Mouse (Mus musculus) hindbrain, embryonic 12.5 days (tissue): Measurements from ENCODE around the gene Smyd3. TPM values are rescaled to one million over a fixed set of nuclear protein-coding genes. Genes with fewer than 3 reads are reported as not detected.
A peak's percentile ranks its signal among the peaks of the same experiment; 100 is the strongest.

ENCODE experiments used
- ATAC-seq: fragments of 200-750 bp; cut with Nextera tagmentation; 2 replicates; pipeline ENCODE4 v1.8.0; 2017; ENCODE audit warnings: moderate TSS enrichment; ENCODE audit not compliant: low FRiP score
- H3K27ac ChIP-seq: fragments of 300-500 bp; sonication (generic); 2 replicates; pipeline ENCODE4 v1.5.1; 2016; ENCODE audit warnings: mild to moderate bottlenecking
- H3K27me3 ChIP-seq: fragments of 300-500 bp; sonication (generic); 2 replicates; pipeline ENCODE4 v1.6.1; 2016; ENCODE audit warnings: mild to moderate bottlenecking
- H3K36me3 ChIP-seq: fragments of 300-500 bp; sonication (generic); 2 replicates; pipeline ENCODE4 v1.6.1; 2016; ENCODE audit warnings: mild to moderate bottlenecking
- H3K4me1 ChIP-seq: fragments of 300-500 bp; sonication (generic); 2 replicates; pipeline ENCODE4 v1.6.1; 2016
- H3K4me2 ChIP-seq: fragments of 300-500 bp; sonication (generic); replicated peaks from 2 replicates; pipeline ENCODE4 v1.6.1; 2016; ENCODE audit warnings: mild to moderate bottlenecking
- H3K4me3 ChIP-seq: fragments of 300-500 bp; sonication (generic); 2 replicates; pipeline ENCODE4 v1.5.1; 2016; ENCODE audit warnings: mild to moderate bottlenecking
- H3K9ac ChIP-seq: fragments of 300-500 bp; sonication (generic); 2 replicates; pipeline ENCODE4 v1.6.1; 2016; ENCODE audit warnings: mild to moderate bottlenecking, moderate library complexity
- H3K9me3 ChIP-seq: fragments of 300-500 bp; sonication (generic); replicated peaks from 2 replicates; pipeline ENCODE4 v1.6.1; 2016; ENCODE audit warnings: mild to moderate bottlenecking
- WGBS: fragments of 180-500 bp; shearing (Covaris S2); methylation state at CpG from one replicate; pipeline ENCODE4 v1.1.7; 2016; 5-methylcytosine and 5-hydroxymethylcytosine counted together
- polyA plus RNA-seq: library from polyadenylated mRNA; unstranded; fragments of >200 nt; fragmentation: Nextera tagmentation; extraction: Ambion mirVana; gene quantifications from 2 replicates; pipeline ENCODE4 v1.2.1, GENCODE M21; 2016

Gene Smyd3
- polyA plus RNA-seq, 1 experiment from 2014 or later = 19.4 TPM

DNA sequence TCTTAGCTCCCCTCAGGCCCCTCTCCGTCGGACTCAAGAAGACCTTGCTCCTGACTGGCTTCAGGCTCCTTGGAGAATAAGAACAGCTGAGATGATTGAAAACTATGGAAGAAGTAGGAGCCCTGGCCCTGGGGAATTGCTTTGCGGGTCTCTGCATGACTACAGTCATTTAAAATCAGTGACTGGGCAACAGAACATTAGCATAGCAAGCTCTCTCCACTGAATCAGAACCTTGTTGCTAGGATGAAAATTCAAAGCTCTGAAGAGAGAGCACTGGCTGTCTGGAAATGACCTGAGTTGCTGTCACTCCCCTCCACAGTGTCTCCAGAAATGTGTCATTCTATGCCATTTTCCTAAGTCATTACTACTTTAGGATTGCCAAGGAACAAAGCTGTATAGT, 357.1 kb downstream of the Smyd3 start:
- H3K36me3 ChIP-seq = no peaks in the 10 kb centered on the region
- no peak overlapping the region; the same call in 1 of the 2 replicates for H3K27ac ChIP-seq
- no peak overlapping the region for H3K9ac ChIP-seq
- no peaks in the 10 kb centered on the region for H3K9me3 ChIP-seq
- H3K27me3 ChIP-seq = no peaks in the 10 kb centered on the region
- peaks cover 16% of the 10 kb centered on the region for H3K4me1 ChIP-seq
- WGBS = 19% methylated on average over 3 of the region's 3 CpGs
- no peak overlapping the region for H3K4me2 ChIP-seq
- ATAC-seq = 0 out of 2 replicates have a peak, but pooled peaks have one; percentile 52
- H3K4me3 ChIP-seq = no peak overlapping the region

GRCm38 (mm10) chr1:179152376-179152775, 365.5 kb downstream of the Smyd3 start:
- Histone ChIP-seq H3K4me2 (no peak overlapping the region), H3K36me3 (no peaks in the 10 kb centered on the region), H3K27me3 (no peaks in the 10 kb centered on the region), H3K4me1 (0 out of 2 replicates have a peak, but pooled peaks cover 5% of the 10 kb centered on the region), H3K9me3 (no peaks in the 10 kb centered on the region), H3K27ac (no peak overlapping the region), H3K9ac (no peak overlapping the region), H3K4me3 (no peak overlapping the region)
- 81% methylated on average over 9 of the region's 9 CpGs for WGBS
- ATAC-seq = no peak

DNA sequence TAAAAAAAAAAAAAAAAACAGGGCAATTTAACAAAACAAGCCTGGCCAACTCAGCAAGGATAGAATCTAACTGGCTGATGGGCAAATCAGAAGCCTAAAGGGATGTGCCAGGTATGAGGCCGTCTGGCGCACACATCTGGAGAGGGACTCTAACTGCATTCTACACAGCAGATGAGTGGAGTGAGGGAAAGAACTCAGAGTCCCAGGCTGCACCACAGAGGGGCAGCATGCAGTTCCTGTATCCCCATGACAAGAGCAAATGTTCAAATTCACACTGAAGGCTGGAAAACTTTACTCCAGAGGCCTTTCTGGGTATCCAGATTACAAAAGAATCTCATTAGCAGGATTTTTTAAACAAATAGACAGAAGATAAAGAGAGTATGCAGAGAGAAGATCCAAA, 366.6 kb downstream of the Smyd3 start:
- no peak overlapping the region for H3K4me2 ChIP-seq
- H3K27ac ChIP-seq = no peak overlapping the region
- no peaks in the 10 kb centered on the region for H3K27me3 ChIP-seq
- H3K9ac ChIP-seq = no peak overlapping the region
- no peaks in the 10 kb centered on the region for H3K9me3 ChIP-seq
- no peaks in the 10 kb centered on the region for H3K36me3 ChIP-seq
- H3K4me1 ChIP-seq = peaks cover 8% of the 10 kb centered on the region; the same call in 1 of the 2 replicates
- 75% methylated on average over 2 of the region's 2 CpGs for WGBS
- no peak for ATAC-seq
- no peak overlapping the region for H3K4me3 ChIP-seq

DNA sequence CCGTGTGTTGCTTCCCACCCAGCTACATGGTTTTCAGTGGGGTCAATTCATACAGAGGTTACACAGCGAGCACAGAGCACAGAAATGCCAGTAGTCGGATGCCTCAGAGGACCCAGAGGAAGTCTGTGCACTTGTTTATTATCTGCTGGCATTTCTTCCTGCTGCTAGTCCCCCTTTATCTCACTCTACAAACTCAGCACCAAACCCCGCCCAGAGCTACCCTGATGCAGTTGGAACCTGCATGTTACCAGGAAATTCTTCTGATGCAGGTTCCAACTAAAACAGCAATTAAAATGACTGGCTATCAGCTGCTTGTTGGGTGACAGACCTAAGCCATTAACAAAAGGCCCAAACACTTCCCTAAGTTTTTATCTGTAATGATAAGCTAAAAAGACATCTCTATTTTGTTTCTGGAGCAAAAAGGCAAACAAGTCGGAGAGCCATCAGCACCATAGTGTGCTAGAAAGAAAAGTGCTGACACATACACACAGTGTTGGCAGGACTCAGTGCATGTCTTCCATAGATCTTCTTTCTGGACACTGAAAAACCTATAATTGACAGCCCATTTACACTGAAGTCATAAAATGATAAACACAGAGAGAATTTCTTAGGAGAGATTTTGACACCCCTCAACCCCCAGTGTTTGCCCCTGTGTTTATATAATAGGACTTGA, 368.2 kb downstream of the Smyd3 start:
- no peak for ATAC-seq
- H3K27me3 ChIP-seq = no peaks in the 10 kb centered on the region
- WGBS = 89% methylated on average over 5 of the region's 5 CpGs

GRCm38 (mm10) chr1:179146730-179147167, 371.1 kb downstream of the Smyd3 start:
- H3K27me3 ChIP-seq = 0 out of 2 replicates have a peak, but pooled peaks cover 4% of the 10 kb centered on the region
- 52% methylated on average over 9 of the region's 9 CpGs for WGBS
- no peaks in the 10 kb centered on the region for H3K36me3 ChIP-seq
- H3K9me3 ChIP-seq = no peaks in the 10 kb centered on the region
- H3K27ac ChIP-seq = no peak overlapping the region
- no peak for ATAC-seq
- H3K4me1 ChIP-seq = peaks cover 15% of the 10 kb centered on the region
- H3K4me2 ChIP-seq = no peak overlapping the region
- no peak overlapping the region for H3K9ac ChIP-seq
- no peak overlapping the region for H3K4me3 ChIP-seq

More for the DNA sequence above, 368.2 kb downstream of the Smyd3 start:
- H3K4me2 ChIP-seq = no peak overlapping the region
- H3K9me3 ChIP-seq = no peaks in the 10 kb centered on the region
- no peak overlapping the region for H3K27ac ChIP-seq
- no peak overlapping the region for H3K4me3 ChIP-seq
- no peaks in the 10 kb centered on the region for H3K36me3 ChIP-seq
- no peak overlapping the region for H3K9ac ChIP-seq
- H3K4me1 ChIP-seq = peaks cover 13% of the 10 kb centered on the region; the same call in 1 of the 2 replicates

- no peak for ATAC-seq
- Histone ChIP-seq H3K36me3 (no peaks in the 10 kb centered on the region), H3K27ac (no peak overlapping the region), H3K4me2 (no peak overlapping the region), H3K27me3 (0 out of 2 replicates have a peak, but pooled peaks cover 4% of the 10 kb centered on the region), H3K4me3 (no peak overlapping the region), H3K4me1 (peaks cover 15% of the 10 kb centered on the region), H3K9ac (no peak overlapping the region), H3K9me3 (no peaks in the 10 kb centered on the region)
- 78% methylated on average over 11 of the region's 11 CpGs for WGBS
These were observed 374.5 kb downstream of the Smyd3 start for GRCm38 (mm10) chr1:179143154-179143832.

- H3K27me3 ChIP-seq = 0 out of 2 replicates have a peak, but pooled peaks cover 4% of the 10 kb centered on the region
- no peak overlapping the region for H3K9ac ChIP-seq
- no peak overlapping the region for H3K27ac ChIP-seq
- H3K4me3 ChIP-seq = no peak overlapping the region
- ATAC-seq = peak; percentile 29; the same call in 1 of the 2 replicates
- H3K4me1 ChIP-seq = peaks cover 15% of the 10 kb centered on the region
- WGBS = 49% methylated on average over 3 of the region's 3 CpGs
- no peaks in the 10 kb centered on the region for H3K9me3 ChIP-seq
- H3K36me3 ChIP-seq = no peaks in the 10 kb centered on the region
- H3K4me2 ChIP-seq = no peak overlapping the region
These were observed 375.7 kb downstream of the Smyd3 start for GRCm38 (mm10) chr1:179142177-179142576.

- no peak overlapping the region for H3K4me3 ChIP-seq
- H3K27ac ChIP-seq = no peak overlapping the region
- no peak for ATAC-seq
- H3K9ac ChIP-seq = no peak overlapping the region
- peaks cover 19% of the 10 kb centered on the region for H3K4me1 ChIP-seq
- H3K36me3 ChIP-seq = no peaks in the 10 kb centered on the region
- 0 out of 2 replicates have a peak, but pooled peaks cover 4% of the 10 kb centered on the region for H3K27me3 ChIP-seq
- WGBS = 84% methylated on average over 12 of the region's 12 CpGs
- H3K4me2 ChIP-seq = no peak overlapping the region
- no peaks in the 10 kb centered on the region for H3K9me3 ChIP-seq
These were observed 376.7 kb downstream of the Smyd3 start for GRCm38 (mm10) chr1:179141071-179141650.

DNA sequence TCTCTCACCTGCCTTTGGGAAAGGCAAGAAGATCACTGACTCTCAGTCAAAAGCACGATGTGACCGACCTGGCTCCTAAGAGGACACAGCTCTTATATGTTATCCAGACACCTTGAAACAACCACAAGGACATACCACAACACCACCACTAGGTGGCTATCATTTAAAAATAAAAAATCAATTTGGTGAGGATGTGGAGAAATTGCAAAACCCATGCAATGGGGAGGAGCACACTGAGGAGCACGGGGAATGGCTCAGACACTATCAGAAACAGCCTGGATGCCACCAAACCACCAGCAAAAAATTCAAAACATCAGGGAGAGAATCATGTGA, 380.7 kb downstream of the Smyd3 start:
- no peak overlapping the region for H3K4me3 ChIP-seq
- no peaks in the 10 kb centered on the region for H3K36me3 ChIP-seq
- no peak for ATAC-seq
- peaks cover 9% of the 10 kb centered on the region for H3K4me1 ChIP-seq
- no peaks in the 10 kb centered on the region for H3K27me3 ChIP-seq
- H3K9ac ChIP-seq = no peak overlapping the region
- H3K9me3 ChIP-seq = 0 out of 2 replicates have a peak, but pooled peaks cover 7% of the 10 kb centered on the region
- whole genome bisulfite sequencing = 74% methylated on average over 3 of the region's 3 CpGs
- no peak overlapping the region for H3K4me2 ChIP-seq
- no peak overlapping the region for H3K27ac ChIP-seq

DNA sequence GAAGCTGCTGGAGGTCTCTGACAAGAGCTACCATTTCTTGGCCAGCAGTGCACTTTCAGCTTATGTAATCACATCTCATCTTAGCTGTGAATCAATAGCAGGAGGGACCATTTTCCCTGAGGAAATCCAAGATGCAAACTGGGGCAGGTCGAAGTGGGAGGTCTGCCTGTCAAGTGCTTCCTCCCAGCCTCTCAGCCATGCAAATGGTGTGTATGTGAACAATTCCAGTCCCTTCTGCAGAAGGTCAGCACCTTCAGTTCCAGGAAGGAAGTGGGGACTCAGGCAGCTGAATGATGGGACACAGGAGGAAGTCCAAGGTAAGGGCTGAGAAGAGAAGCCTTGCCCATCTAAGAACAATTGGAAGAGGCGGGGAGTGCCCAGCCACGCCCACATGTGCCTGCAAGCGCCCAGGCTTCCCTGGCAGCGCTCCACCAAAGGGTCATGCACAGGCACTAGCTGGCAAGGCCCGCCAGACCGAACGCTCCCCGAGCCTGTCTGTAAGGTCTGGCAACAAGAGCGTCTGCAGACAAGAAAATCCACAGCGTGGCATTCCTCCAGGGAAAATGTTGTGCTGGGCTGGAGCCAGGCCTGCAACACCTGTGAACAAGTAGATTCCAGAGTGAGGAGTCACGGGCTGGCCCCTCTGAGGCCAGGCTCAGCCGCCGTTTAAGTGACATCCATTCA, 381.2 kb downstream of the Smyd3 start:
- H3K4me1 ChIP-seq = peaks cover 9% of the 10 kb centered on the region
- no peaks in the 10 kb centered on the region for H3K36me3 ChIP-seq
- 0 out of 2 replicates have a peak overlapping the region, but pooled peaks have one; percentile 12 for H3K27ac ChIP-seq
- no peaks in the 10 kb centered on the region for H3K27me3 ChIP-seq
- 0 out of 2 replicates have a peak, but pooled peaks cover 7% of the 10 kb centered on the region for H3K9me3 ChIP-seq
- no peak overlapping the region for H3K4me2 ChIP-seq
- H3K9ac ChIP-seq = no peak overlapping the region
- WGBS = 62% methylated on average over 14 of the region's 14 CpGs
- no peak overlapping the region for H3K4me3 ChIP-seq
- ATAC-seq = no peak

GRCm38 (mm10) chr1:179129995-179130394, 387.8 kb downstream of the Smyd3 start:
- Histone ChIP-seq H3K27ac (no peak overlapping the region), H3K4me1 (peaks cover 5% of the 10 kb centered on the region; the same call in 1 of the 2 replicates), H3K9ac (no peak overlapping the region), H3K9me3 (0 out of 2 replicates have a peak, but pooled peaks cover 7% of the 10 kb centered on the region), H3K36me3 (no peaks in the 10 kb centered on the region), H3K4me2 (no peak overlapping the region), H3K27me3 (no peaks in the 10 kb centered on the region), H3K4me3 (no peak overlapping the region)
- WGBS = 94% methylated on average over 5 of the region's 5 CpGs
- ATAC-seq = no peak

- Histone ChIP-seq H3K4me2 (no peak overlapping the region), H3K4me1 (peaks cover 7% of the 10 kb centered on the region), H3K9me3 (no peaks in the 10 kb centered on the region), H3K27me3 (no peaks in the 10 kb centered on the region), H3K9ac (no peak overlapping the region), H3K27ac (no peak overlapping the region), H3K4me3 (no peak overlapping the region), H3K36me3 (no peaks in the 10 kb centered on the region)
- no peak for ATAC-seq
- 63% methylated on average over 3 of the region's 3 CpGs for WGBS
These were observed 391.6 kb downstream of the Smyd3 start for GRCm38 (mm10) chr1:179126287-179126686.
